Mouse (Mus musculus) left cerebral cortex, adult 11 months (tissue): ENCODE results near the gene Muc13.

Experiments used
- DNase-seq: peaks from one replicate; pipeline ENCODE4 v3.0.0; 2022; ENCODE audit warnings: low spot score

Muc13 gene

DNA sequence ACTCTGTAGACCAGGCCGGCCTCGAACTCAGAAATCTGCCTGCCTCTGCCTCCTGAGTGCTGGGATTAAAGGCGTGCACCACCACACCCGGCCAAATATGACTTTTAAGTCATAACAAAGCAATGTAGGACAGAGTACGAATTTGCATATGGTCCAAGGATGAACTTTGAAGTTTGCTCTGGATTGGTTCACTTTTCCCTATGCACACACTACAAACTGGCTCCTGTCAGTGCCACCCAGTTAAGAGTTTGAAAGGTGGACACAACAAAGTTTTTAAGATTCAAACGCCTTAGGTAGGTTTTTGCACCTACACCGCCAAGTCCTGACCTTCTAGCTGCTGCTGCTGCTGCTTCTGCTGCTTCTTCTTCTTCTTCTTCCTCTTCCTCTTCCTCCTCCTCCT, 34.7 kb downstream of the Muc13 start:
- no peak for DNase-seq

DNA sequence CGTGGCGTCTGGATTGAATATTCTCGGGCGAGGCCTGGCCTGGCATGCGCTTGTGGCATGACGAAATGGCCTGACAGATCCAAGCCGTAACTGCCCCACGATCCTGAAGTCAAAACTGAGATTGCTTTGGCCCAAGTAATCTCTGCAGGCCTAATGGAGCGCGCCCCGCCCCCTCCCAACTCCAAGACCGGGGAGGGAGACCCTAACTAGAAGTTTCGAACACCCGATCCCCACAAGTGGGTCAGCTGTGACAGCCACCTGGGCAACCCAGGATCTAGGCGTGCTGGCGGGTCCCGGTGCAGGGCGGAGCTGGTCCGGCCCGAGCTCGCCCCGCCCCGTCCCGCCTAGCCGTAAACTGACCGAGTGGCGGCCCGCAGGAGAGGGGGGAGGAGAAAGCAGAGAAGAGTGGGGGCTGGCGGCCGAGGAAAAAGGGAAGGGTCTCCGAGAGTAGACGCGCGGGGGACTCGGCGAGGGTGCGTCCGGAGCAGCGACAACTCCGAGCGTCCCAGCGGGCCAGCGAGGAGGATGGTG, 35.5 kb downstream of the Muc13 start, which contains the start of gene Itgb5:
Gene Itgb5, plus strand, starts transcription at position 365 of the 531 bp plus-strand sequence.
- DNase-seq: no peak

DNA sequence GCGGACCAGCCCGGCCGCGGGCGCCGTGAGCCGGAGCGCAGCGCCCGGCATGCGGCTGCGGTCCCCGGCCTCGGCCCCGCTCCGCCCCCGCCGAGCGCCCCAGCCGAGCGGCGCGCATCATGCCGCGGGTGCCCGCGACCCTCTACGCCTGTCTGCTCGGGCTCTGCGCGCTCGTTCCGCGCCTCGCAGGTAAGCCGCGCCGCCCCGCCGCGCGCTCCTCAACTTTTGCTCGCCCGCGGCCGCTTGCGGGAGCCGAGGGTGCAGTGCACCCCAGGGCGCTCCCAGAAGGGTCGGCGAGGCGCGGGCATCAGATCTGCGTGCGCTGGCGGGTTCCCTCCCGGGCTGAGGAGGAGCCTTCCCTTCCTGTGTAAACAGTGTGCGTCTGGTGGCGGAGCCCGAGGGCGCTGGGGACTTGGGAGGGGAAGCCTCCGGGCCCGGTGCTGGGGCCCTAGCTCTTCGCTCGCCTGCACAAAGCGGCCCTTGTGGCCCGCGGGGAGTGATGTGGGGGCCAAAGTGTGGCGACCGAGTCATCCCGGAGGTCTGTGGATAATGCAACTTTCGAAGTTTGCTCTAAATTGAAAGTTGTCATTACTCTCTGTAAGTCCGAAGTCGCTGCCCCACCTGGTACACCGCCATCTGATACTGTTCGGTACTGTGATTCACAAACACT, 36.1 kb downstream of the Muc13 start:
- no peak for DNase-seq

DNA sequence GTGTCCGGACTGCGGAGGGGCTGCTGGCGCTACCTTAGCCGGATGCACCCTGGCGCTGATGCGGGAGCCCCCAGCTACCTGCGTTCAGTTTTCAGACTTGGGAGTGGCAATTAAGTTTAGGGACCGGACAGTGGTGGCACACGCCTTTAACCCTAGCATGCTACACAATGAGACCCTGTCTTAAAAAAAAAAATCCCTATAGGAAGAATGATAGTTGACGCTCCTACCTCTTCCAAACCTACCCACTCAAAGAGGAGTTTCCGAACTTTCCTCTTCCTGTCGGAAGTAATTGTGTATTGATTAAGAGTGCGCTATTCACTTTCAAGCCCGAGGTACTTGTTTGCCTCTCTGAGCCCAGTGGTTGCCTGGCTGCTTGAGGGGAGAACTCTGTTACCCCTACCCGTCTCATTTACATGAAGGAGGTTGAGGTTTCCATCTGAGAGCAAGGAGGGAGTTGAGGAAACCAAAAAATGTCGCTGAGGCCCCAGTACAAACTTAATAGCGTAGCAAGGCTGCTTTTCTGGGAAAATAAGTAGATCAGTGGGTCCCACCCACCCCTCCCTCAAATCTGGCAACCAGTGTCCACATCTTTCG, 36.8 kb downstream of the Muc13 start:
- no peak for DNase-seq

DNA sequence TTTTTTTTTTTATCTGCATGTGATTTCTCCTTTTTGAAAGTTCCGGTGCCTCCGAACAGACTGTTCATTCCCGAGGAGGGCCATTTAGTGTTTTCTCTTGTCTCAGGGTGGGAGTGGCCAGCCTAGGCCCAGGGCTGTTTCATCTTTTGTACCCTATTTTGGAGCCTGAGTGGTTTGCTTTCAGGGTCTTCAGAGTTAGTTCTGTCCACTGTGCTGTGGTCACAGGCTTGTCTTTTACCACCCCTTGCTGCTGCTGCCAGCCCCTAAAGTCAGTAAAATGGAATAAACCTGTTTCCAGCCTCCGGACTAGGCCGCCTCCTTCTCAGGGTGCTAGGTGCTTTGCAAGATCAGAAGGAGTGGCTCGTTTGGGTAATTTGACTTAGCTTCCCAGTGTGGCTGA, 38.2 kb downstream of the Muc13 start:
- DNase-seq: no peak

DNA sequence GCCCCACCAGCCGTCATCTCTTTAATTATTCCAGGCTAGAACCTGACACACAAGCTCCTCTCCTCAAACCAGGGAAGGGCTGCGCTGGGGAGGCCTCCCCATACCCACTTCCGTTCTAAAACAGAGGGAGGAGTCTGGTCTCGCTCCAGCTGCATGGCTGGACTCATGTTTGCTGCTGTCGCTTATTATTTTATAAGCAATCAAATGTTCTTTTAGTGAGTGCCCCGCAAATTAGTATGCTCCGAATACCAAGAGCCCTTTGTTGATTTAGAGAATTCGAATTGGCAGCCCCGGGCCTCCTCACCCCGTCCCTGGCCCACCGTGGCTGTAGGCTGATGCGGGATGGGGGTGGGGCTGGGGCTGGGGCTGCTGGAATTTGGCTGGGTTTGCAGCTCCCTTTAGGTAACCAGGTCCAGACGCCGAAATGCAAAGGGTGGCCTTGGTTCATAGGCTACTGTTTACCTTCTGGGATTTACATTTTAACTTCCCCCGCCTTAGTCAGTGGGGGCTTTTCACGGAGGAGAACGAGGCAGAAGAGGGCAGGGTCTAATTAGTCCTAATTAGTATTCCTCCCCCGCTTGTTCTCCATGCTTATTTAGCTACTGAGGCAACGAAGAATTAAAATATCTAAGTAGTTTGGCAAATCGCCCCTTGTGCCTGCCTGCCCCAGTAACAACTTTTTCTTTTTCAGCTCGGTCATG, 39.0 kb downstream of the Muc13 start:
- DNase-seq: no peak

DNA sequence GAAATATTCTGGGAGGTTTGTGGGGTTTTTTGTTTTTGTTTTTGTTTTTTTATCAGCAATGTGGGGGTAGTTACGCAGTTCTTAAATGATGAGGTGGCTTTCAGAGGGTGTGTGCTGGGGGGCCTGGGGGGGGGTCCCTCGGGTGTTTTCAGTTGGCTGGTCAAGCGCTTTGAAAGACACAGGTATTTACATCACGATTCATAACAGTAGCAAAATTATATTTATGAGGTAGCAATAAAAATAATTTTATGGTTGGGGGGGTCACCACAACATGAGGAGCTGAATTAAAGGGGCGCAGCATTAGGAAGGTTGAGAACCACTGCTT, 39.6 kb downstream of the Muc13 start:
- no peak for DNase-seq

DNA sequence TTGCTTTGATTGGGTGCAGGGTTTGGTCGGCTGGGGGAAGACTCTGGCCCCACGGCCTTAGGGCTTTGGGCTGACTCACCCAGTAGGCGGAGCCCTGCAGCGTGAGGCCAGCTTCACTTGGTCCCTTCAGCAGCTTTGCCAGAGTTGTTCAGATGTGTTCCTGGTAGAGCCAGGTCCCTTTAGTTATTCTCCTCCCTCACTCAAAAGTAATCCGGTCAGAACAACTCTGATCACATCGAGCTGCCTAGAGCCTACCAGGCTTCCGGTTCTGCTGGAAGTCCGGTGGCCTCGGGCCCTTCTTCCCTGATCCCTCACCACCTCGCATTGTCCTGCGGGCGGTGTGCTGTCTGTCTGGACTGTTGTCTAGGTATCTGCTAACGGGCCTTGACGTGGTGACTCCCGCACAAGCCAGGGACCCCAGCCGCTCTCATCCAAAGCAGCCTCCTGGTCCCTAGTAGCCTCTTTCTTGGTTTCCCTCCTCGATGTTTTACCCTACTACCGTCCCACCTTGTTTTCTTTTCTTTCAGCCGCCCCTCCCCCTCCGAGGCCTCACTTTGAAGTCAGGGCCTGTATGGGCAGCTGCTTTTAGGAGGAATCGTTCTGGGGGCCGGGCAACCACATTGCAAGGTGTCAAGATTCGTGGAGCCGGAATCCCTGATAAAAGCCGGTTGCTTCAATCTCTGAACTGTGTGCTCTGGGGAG, 40.1 kb downstream of the Muc13 start:
- no peak for DNase-seq

DNA sequence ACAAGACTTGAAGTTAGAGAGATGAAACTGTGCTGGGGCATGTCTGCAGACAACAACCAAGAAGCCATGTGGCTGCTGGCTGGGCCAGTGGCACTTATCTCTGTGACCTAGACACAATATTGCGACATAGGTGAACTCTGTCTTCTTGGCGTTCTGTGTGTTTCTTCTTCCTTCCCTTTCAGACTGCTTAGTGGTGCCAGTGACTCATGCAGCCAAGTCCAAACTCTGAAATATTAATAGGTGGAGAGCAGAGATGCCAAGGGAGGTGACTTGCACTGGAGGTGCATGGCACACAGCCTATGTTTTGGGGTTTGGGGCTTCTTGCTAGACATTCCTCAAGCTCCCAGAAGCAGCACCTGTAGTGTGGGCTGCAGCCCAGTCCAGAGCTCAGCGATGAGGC, 42.8 kb downstream of the Muc13 start:
- no peak for DNase-seq

DNA sequence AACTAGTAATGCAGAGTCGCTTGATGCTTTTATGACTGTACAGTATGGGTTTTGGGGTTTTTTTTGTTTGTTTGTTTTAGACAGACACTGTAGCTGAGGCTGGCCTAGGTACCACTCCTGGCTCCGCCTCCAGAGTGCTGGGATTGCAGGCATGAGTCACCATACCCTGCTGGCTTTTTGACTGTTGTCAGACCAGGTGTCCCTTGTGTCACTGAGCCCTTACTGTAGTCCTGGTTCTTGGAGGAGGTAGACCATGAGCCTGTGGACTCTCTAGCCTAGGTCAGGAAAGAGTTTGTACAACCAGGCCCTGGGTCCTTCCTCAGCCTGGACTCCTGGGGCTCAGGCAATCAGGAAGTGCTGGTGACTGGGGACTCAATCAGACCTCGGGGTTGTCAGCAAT, 43.4 kb downstream of the Muc13 start:
- no peak for DNase-seq

DNA sequence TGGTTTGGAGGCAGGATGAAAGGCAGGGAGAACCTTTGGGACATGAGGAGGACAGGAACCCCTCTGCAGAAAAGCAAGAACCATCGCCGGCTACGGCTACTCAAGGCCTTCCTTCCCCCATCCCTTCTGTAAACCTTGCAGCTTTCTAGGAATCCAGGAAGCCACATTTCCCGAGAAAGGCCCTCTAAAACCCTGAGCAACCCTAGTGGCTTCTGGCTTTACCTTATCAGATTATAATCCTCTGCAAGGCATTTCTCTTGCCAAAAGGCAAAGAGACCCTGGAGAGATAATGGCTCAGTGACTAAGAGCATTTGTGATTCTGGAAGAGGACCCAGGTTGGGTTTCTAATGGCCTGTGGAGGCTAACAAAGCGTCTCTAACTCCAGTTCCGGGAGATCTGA, 46.8 kb downstream of the Muc13 start:
- no peak for DNase-seq

DNA sequence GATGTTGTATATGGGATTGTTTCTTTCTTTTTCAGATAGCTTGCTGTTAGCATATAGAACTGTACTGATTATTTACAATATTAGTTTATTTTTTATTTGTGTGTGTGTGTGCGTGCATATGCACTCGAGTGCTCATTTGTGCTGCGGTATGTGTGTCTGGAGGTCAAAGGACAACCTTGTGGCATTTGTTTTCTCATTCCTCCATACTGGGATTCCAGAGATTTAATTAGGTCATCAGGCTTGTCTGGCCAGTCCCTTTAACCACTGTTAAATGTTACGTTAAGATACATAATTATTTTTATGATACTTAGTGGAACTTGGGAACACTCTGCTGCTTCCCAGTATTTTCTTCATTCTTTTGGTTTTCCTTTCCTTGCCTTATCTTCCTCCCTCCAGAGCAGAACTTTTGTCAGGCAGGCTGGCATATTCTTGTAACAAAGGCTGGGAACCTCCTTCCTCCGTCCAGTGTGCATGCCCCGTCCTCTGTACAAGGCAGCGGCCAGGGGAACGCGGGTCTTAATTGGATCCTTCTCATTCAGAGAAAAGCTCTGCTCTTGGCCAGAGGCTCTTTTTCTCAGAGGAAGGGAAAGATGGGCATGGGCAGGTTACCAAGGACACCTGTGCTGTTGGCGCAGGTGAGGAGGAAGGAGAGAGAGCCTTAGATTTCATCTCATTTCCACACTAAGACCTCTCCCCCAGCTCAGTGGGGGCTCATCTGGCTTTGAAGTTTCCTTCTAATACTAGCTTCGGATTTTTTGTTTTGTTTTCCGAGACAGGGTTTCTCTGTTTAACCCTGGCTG, 48.4 kb downstream of the Muc13 start:
- no peak for DNase-seq

DNA sequence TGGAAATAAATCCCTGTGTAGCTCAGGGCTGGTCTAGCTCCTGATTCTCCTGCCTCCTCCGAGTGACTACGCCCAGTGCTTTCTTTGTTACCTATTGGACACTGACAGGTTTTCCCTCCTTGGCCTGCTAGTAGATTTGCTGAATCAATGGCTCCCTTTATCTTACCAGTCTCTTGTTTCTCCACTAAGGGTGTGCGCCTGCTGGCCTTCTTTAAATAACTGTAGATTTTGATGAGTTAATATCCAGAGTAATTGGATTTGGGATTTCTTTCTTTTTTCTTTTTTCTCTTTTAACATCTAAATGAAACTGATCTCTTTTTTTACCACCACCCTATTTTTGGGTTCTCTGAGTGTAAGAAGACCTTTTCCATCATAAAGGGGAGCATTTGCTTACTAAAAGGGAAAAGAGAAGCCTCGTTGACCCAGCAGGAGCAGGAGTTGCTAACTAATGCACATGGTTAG, 50.3 kb downstream of the Muc13 start:
- no peak for DNase-seq

DNA sequence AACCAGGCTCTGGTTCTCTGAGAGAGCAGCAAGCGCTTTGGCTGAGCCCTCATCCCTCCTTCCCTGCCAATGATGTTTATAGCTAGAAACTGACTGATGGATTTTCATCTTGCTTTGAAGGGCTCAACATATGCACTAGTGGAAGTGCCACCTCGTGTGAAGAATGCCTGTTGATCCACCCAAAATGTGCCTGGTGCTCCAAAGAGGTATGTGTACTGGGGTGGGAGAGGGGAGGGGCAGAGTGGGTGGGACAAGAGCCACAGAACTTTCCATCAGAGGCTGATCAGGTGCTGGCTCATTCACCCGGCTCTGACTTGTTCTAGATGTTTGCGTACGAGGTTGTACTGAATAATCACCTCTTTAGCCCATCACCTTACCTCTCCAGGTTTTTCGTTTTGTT, 51.0 kb downstream of the Muc13 start:
- DNase-seq: no peak

DNA sequence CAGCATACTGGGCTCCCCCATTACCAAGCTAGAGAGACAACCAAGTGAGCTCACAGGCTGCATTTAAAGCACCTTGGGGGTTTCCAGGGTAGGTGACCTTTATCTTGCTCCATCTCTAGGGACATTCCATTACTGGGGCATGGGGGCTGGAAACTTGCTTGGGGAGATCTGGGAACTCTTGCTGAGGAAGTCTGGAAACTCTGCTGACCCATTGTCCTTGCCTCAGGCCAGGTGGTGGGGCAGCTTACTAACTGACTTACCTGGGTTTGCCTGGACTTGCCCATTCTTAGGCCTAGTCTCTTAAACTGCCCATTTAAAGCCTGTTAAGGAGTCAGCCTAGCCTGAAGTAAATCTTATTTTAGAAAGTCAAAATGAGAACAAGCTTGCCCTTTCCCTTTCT, 59.4 kb downstream of the Muc13 start:
- no peak for DNase-seq

DNA sequence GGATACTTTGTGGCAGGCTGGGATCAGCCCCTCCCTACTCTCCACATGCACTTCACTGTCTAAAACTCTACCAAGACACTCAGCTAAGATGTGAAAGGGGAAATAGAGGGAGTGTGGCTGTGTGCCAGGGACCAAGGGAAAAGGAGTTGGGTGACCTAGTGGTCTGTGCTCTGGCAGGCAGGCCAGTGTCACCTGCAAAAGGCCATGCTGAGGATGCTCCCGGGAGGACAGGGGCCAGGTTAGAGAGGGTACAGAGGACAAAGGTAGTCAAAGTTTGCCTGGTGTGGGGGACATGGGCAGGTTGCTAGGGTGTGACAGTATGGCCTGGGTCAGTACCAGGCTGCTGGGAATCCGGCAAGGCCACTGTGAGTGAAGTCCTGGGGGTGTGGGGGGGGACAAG, 64.9 kb downstream of the Muc13 start:
- no peak for DNase-seq

DNA sequence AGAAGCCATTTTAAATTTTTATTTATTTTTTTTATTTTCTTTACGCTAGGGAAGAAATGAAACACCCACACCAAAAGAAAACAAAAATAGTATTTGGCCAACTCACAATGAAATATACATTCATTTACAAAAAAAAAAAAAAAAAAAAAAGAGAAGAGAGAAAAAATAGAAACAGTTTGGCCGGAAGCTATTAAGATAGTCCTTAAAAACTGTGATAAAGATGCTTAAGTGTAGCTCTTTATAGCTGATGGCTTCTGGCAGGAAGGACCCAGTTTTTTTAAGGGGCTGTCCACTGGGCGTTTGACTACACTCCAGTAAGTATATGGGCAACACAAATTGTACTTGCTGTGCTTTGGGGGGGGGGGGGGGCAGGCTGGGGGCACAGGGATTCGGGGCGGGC, 65.5 kb downstream of the Muc13 start:
- no peak for DNase-seq

DNA sequence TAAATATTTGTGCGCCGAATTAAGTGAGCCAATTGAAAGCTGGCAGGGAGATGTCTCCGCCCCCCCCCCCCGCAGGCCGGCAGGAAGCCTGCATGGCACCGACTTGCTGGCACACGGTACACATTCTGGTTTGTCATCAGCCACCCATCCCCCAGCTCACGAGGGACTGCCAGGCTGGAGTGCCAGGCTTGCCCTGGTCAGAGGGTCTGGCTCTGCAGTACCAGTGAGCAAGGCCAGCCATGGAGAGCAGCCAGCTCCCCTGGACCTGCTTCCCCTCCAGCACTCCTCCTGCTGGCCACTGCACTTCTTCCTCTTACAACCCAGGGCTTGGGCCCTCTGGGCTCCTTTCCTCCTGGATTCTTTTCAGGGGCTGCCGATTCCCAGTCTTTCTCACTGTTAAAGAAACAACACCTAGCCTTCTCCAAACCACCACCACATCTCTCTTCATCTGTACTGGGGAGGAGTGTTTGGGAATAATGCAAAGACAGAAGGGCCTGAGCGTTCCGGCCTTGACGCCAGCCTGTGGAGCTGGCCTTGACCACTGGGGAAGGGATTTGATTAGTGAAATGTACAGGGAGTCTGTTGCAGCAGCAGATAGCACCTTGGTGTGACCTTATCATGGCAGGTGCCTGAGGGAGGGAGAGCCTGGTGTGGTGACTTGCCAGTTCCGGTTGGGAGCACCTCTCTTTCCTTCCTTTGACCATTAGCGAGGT, 66.3 kb downstream of the Muc13 start:
- peak; percentile 84 for DNase-seq

DNA sequence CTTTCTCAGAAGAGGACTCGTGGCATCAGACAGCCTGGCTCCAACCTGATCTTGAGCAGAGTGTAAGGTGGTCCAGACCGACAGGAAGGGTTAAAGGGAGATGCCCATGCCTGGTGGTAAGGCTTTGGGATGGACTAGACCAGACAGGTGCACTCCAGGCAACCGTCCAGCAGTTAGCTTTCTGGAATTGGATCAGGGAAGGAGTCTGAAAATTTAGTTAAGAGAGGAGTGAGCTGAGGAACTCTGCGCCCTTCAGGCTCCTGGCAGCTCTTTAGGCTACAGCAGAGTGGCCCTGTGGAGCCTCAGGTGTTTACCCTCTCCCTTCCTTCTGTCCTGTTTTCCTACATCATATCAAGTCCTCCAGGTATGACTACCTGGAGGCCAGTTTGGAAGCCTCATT, 68.6 kb downstream of the Muc13 start:
- no peak for DNase-seq

DNA sequence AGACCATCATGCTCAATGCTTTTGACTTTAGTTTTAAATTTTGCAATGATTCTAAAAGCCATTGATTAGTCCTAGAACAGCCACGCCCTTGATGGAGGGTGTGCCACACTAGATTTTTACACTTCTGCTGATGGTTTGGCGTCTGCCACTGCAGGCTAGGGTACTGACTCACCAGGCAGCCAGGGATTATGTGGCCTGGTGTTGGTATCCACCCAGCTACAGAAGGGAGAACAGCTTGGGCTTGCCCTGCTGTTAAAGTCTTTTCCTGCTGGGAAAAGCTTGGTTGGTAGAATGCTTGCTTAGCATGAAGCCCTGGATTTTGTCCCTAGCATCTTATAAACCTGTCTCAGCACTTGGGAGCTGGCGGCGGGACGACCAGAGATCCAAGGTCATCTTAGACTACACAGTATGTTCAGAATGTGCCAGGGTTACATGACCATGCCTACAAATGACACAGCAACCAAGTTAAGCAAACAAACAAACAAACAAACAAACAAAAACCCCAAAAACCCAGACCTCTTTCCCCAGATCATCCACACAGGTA, 69.4 kb downstream of the Muc13 start:
- DNase-seq: no peak
